Mouse (Mus musculus): Measurements from ENCODE around the gene Osbpl2.

Osbpl2 gene

DNA sequence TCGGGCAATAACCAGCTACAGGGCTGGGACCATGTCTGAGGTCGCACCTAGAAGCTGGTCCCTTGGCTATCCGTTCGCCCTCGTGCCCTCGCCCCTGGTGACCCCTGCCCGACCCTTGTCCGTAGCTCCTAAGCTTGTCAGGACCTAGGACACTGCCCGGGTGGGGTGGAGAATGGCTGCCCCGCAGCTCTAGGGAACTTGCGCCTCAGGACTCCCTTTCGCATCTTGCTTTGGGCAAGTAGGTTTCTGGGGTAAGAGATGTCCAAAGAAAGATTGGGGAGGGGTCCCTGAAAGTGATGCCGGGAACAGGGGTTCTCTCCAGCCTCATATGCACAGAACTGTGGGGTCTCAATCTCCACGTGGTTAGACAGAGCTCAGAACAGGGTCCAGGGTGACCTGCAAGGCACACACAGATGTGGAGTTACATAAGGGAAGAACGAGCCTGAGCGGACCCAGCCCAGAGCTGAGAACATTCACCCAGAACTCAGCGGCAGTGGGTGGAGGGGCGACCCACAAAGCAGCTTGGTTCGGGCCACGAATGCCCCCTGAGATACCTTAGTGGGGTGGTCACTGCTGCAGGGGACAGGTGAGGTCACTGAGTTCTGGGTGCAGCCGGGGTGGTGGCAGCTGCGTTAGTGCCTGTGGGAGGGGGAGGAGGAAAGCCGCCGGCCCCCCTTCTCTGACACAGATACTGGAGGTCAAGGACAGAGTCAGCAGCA lies 14.3 kb upstream of the Osbpl2 start:
- no peak for DNase-seq (ENCODE audit: low read depth, low spot score)

DNA sequence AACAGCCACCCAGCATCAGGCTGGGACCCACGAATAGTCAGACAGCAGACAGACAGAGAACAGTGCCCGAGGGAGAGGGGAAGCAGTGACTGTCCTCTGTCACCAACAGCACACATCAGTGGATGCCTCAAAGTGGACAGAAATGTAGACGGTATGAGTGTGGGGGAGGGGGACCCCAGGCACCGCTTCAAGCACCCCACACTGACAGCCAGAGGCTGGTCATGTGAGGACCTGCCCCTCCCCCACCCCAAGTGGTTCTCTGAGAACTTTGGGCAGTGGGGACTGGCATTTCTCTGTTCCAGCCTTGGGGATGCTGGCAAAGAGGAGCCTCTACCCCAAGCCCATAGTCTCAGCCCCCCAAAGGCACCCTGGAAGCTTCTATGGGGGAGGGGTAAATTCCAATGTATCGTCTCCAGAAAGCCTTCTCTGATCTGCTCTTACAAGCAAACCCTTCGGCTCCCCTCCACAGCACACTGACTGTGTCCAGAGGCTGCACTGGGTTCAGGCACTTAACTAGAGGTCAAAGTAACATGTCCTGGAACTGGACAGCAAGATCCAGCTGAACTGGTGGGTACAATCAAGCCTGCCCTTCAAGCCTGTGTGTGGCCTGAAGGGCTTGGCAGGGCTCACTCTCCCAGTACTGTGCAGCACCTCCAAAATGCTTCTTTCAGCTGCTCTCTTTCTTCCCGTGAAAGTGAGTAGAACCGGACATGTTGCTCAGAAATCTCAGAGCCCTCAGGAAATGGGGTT lies 13.5 kb upstream of the Osbpl2 start:
- no peak for DNase-seq (ENCODE audit: low read depth, low spot score)

DNA sequence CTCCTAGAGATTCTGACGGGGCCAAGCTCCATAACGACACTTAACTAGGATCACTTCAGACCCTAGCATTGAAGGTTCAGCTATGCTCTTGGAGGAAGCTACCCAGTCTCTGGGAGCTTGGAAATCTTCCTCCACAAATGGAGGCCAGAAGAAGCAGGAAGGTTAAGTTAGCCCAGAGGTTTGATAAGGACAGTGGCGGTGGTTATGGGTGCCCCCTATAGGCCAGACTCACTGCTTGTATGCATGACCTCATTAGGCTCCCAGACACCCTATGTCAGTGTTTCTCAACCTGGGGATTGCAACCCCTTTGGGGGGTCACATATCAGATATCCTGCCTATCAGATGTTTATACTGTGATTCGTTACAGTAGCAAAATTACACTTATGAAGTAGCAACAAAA lies 12.0 kb upstream of the Osbpl2 start:
- DNase-seq (ENCODE audit: low read depth, low spot score) = no peak

DNA sequence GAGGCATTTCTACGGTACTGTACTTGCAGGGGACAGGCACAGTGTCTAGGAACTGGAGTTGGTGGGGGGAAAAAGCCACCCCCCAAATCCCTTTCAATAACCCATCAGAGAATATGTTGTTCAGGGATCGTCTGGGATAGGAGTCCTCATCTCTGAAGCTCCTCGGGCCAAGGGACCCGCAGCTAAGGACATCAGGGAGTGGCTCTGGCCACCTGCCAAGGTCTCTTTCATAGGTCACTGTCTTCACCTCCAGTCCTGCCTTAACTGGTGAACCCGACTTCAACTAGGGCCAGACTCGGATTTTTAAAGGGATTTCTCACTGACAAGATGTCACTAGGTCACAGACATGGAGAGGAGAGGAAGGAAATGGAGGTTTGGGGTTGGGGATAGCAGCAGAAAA lies 10.8 kb upstream of the Osbpl2 start:
- no peak for DNase-seq (ENCODE audit: low read depth, low spot score)

DNA sequence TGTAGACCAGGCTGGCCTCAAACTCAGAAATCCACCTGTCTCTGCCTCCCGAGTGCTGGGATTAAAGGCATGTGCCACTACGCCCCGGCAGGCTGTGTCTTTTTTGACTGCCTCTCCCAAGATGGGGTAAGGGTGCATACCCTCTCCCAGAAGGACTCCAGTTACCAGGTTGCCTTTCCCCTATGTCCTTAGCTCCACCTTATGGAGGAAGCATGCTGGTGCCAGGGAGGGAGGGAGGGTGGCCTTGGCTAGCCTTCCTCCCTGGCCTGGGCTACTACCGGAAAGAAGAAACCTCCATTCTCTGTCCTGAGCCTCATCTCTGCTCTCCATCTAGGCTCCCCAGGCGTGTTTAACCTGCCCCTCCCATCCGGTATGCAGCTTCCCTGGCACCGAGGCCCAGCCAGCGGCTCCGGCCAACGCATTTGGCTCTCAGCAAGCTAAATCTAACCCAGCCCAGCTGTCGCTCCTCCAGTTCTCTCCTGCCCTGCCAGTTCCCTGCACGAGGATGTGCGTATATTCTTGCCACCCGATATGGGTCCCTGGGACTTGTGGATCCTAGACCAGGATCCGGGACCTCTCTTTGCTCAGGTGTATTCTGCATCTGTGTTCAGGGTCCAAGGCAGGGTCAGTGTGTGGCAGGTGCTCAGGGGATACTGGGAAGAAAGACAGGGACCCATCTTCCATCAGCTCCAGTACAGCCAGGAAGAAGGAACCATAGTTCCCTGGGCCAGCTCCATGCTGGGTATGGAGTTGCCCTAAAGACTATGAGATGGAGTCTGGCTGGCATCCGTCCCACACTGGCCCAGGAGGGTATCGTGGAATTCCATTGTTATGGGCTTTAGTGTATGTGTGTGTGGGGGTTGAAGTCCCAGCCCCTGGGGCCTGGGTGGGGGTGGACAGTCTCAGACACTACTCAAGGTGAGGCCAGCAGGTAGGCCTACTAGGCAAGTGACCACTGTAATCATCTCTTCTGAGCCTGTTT lies 4.9 kb upstream of the Osbpl2 start:
- peak; percentile 92 for DNase-seq (ENCODE audit: low read depth, low spot score)

DNA sequence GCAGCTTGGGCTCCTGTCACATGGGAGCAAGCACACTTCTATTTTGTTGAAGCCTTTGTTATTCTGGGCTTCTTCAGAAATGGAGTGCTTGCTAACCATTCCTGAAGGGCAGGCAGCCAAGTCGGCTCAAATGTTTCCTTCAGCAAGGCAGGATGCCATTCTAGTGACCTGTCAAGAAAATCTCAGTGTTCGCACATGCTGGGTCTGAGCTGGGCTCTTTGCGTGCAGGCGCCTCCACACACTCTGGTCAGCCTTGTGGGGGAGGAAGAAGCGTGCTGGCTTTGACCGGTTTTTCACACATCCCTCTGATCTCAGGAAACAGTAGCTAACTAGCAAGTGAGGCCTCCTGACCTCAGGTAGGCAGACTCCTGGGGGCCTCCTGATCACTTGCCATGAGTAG lies 3.8 kb upstream of the Osbpl2 start:
- peak; percentile 81 for DNase-seq (ENCODE audit: low read depth, low spot score)

DNA sequence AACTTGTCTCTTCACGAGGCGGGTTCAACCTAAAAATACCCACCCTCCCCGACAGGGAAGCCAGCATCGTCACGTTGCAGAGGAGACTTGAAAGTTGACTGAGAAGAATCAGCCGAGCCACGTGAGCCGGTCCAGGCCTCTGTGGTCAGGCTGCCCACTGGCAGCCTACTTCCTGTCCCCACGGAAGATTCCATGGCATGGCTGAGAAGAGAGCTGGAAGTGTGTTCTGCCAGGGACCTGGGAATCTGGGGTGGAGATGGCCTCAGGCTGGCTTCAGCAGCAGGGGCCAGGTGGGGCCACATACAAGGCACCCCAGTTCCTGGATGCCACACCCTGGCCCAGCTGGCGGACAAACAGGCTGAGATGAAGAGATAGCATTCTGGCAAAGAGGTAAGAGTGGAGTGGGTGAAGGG lies 3.0 kb upstream of the Osbpl2 start:
- peak; percentile 69 for DNase-seq (ENCODE audit: low read depth, low spot score)

DNA sequence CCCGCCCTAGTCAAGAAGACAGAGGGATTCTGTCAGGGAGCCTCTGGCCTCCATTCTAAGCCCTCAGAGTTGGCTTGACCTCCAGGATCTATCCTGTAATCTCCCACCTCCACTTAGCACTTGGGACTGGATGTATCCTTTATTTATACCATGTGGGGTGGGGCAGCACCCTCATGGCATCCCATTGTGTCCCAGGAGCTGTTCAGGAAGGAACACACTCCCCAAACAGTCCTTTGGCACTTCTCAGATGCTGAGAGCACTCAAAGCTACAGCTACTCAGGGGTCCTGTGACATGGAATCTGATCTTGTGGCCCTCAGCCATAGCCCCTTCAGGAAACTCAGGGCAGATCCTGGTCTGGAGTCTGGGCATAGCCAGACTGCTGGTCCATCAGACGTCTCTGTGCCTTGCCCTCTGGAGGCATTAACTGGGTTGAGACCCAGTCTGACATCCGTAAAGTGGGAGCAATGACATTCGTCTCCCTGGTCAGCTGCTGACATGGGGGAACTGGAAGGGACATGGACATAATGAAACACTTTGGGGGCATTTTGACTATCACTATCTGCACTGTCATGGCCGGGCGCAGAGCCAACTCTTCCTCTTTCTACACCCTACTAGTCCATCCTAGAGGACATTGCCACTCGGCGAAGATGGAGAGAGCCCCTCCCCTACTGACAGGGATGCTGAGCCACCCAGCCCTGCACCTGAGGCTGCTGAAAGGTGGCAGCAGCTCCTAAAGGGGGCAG lies 2.2 kb upstream of the Osbpl2 start:
- no peak for DNase-seq (ENCODE audit: low read depth, low spot score)

DNA sequence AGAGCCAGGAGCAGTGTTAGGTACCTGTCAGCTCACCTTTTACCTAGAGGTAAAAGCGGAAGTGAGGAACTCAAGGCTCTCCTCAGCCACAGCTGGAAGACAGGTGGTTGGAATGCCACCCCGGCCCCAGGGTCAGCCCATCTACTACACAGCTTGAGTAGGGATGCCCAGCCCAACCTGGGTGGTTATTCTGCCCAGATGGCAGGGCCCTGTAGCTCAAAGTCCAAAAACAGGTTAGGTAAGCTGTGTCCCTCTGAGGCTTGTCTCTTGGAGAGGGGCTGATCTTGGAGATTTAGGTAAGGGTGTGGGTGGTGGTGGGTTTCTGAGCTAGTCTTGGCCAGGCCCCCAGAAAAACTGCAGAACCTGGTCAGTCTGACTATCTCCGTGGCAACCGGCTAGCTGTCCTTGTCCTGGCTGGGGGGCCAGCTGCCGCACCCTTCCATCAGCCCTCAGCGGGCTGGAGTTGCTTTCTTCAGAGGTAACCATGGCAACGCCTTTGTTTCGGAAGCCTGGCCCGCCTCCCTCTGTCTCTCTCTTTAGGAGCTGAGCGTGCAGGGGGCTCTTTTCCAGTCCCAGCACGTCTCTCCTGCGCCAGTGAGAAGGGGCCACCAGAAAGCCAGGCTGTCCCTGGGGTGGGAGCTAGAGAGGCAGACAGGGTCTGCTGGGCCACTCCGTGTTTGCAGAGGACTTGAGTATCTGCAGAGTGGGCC lies 1.5 kb upstream of the Osbpl2 start:
- DNase-seq (ENCODE audit: low read depth, low spot score) = peak; percentile 78

DNA sequence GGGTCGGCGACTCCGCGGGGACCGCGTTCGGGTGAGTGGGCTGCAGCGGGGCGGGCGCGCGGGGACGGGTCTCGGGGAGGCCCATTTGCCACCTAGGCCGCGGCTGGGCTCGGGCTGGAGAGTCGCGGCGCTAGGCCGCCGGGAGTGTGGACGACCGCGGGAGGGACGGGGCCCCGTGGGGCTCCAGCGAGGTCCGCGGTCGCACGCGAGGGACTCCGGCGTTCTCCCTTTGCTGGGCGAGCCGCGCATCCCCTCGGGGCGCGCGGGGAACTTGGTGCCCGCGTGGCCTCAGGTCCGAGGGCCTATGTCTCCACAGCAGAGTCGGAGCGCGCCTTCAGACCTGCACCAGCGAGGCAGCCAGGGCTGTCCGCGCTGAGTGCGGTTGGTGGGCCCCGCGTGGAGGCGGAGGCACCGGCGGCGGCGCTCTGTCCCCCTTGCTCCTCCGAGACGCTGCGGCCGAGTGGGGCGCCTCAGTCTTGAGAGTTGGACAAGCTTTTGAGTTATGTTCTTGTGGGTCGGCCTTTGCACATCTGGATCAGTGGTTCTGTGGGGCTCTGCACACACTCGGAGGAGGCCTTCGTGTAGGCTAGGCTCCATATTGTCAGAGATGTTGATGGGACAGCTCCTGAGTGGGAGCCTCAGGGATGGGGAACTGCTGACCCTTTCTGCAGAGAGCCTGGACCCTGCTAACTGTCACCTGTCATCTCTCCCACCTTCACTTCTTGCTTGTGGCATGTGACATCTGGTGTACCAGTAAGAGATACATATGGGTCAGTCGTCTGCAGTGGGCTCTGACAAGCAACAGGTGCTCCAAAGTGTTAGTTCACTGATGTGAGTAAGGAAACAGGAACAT lies 559 bp downstream of the Osbpl2 start:
- DNase-seq (ENCODE audit: low read depth, low spot score) = peak; percentile 25

DNA sequence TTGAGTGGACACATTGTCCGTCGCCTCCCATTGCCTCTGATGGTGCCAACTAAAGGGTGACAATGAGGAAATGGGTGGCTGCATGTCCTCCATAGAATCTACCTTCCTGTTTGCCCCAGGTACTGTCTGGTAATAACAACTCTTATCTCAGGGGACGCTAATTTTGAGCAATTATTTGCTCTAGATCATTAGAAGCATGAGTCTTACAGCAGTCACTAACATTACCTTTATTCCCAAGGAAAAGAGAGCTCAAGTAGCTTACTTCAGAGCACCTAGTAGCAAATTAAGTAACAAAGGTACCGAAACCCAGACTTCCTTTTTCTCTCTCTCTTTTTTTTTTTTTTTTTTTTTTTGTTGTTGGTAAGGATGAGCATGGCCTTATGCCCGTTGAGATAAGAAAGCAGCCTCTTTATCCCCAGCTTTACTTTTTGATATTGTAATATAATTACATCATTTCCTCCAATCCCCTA lies 1.2 kb downstream of the Osbpl2 start:
- no peak for DNase-seq (ENCODE audit: low read depth, low spot score)

DNA sequence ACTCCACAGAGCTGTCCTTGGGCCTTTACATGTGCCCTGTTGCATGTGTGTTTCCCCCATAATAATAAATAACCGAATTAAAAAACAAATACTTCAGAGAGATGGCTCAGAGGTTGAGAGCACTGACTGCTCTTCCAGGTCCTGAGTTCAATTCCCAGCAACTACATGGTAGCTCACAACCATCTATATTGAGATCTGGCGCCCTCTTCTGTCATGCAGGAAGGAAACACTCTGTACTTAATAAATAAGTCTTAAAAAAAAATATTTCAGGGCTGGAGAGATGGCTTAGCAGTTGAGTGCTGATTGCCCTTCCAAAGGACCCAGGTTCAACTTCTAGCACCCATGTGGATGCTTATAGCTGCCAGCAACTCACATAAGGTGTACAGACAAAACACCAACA lies 5.1 kb downstream of the Osbpl2 start:
- no peak for DNase-seq (ENCODE audit: low read depth, low spot score)

DNA sequence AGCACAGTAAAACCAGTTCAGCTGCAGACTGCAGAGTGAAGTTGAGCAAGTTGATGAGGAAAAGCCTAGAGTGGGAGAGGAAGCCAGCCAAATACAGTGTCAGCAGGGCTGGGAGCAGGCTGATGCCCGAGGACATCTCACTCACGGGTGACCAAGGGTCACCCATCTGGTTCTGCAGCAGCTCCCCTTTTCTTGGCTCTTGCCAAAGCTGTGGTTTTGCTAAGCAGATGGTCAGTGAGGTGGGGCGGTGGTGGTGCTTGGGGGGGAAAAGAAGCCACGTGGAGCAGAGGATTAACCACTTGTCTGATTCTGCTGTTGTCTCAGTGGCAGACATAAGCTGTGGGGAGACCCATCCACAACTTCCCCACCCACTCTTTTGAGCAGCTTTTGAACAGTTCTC lies 7.1 kb downstream of the Osbpl2 start:
- peak; percentile 62 for DNase-seq (ENCODE audit: low read depth, low spot score)

DNA sequence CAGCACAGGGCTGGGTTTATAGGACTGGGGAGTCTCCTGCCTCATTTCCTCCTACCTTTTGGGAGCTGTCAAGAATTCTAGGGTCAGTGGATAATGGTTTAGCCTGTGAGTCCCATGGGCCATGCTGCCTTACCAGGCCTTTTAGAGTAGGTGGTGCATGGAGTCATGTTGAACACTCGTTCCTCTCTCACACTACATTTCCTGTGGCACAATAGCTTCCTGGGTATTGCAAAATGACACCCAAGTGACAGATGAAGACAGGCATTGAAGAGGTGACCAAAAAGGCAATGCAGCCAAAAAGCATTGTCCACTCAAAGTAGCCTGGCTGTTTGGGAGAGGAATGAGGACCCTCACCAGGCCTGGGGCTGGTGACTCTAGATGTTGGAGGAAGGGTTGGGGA lies 8.6 kb downstream of the Osbpl2 start:
- DNase-seq (ENCODE audit: low read depth, low spot score) = no peak

DNA sequence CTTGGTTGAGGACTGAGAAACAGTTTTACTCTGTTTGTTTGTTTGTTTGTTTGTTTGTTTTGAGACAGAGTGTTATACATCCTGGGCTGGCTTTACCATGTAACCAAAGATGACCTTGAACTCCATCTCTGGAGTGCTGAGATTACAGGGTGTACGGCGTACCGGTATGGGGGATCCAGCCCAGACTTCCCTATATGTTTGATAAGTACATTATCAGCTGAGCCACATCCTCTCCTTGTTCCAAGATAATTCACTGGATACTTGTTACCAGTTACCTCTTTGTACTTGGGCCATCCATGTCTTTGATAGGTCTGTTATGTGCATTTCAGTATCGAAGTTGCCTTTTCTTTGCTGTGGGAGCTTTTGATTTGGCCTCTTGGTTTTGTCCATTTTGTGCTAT lies 14.1 kb downstream of the Osbpl2 start:
- DNase-seq (ENCODE audit: low read depth, low spot score) = no peak

DNA sequence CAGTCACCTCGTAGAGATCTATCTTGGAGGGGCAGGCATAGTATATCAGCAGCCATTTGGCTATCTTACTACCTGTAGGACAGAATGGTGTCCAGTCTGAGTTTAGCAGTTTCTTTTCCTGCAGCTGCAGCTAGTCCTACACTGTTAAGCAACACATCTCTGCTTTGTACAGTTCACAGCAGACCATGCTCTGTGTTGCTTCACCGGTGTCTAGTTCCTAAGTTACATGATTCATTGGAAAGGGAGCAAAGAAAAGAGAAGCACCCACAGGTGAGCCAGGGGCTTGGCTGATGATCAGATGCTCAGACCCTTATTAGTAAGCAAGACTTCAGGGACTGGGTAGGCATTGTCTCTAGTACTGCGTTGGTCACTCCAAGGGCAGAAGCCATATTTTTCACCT lies 14.8 kb downstream of the Osbpl2 start:
- DNase-seq (ENCODE audit: low read depth, low spot score) = no peak

DNA sequence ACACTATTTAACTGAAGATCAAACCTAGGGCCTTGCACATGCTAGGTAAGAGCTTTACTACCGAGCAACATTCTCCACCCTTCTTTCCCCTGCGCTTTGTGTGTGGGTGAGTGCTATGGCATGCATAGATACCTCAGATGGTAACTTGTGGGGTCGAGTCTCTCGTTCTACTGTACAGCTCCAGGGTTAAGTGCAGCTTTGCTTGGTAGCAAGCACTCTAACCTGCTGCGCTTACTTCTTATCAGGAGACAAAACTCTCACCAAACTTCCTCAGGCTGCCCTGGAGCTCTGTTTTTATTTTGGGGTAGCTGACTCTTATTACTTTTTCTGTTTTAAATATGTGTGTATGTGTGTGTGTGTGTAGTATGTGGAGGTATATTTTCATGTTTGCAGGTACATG lies 16.3 kb downstream of the Osbpl2 start:
- DNase-seq (ENCODE audit: low read depth, low spot score) = no peak

DNA sequence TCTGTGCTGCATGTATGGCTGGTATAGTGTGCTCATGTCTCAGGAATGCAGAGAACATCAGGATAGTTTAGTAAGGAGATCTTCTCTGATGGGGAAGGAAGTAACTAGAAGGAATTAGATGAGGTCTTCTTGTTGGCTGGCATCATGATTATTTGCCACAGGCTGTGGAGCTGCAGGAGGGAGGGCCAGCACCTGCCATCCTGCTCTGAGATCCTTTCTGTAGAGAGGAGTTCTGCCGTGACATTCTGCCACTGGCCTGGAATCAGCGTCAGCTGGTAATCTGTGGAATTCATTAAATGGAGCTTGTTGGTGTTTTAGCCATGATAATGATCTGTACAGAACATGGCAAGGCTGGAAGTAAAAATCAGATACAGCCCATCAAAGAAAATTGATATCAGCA lies 27.0 kb downstream of the Osbpl2 start:
- DNase-seq (ENCODE audit: low read depth, low spot score) = peak; percentile 88

DNA sequence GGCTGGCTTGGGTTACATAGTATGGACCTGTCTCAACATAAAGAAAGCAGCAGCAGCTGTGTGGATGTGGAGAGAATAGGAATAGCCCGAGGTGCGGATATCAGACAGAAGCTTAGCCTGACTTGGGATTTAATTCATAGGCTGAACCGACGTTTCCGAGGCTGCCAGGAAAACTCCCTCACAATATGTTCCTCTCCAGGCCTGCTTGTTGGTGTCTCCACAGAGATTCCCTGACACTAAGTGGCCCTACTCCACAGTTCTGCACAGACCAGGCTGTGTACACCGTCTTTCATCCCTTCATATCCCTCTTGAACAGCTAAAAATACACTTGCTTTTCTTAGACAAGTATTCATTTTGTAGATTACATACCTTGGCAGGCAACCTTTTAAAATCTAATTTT lies 28.3 kb downstream of the Osbpl2 start:
- DNase-seq (ENCODE audit: low read depth, low spot score) = peak; percentile 80

DNA sequence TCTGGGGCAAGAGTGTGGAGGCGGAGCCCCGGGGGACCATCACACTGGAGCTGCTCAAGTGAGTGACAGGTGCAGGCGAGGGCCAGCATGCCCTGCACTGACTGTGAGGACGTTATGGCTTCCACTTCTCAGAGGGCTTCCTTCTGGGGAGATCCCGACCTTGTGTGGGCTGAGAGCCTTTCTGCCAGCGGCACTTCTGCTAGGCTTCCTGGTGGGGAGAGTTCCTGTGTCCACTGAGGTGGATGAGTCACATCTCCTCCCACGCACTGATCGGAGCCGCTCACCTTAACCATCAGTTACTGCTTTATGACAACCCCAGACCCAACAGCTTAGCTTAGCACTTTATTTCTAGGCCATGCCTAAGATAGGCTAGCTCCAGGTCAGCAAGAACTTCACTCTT lies 29.4 kb downstream of the Osbpl2 start:
- peak; percentile 73 for DNase-seq (ENCODE audit: low read depth, low spot score)
